Mouse (Mus musculus): ENCODE data around the gene Ndufv2. TPM values are rescaled to one million over a fixed set of nuclear protein-coding genes. Genes with fewer than 3 reads are reported as not detected.
"Not testable (repeated sequence)": the region's sequence is repeated elsewhere in the genome, so short reads cannot be mapped to it uniquely, and the experiment has no call there.

Ndufv2 gene
- polyA plus RNA-seq, 2 experiments: 115 to 315 TPM

DNA sequence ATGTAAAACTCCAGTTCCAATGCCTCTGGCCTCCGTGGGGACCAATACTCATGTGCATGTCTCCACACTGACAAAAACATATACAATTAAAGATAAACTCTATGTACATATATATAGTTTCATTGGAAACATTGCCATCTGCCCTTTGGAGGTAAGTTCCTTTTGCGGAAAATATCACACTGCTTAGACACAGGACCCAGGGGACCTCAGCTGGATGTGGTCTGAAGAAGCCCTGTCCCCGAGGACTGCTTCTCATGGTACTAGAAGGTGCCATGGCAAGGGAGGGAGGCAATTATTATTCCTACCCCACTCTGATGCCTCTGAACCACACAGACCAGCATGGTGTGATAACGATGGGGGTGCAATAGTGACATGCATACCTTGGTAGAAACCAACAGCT, 43.2 kb downstream of the Ndufv2 start:
- Histone ChIP-seq H3K4me2 (replicated peaks; ENCODE audit: low read depth, low read length, severe bottlenecking) (no peak overlapping the region), H3K4me3 (replicated peaks; ENCODE audit: low read length) (no peak overlapping the region), H3K27ac (replicated peaks; ENCODE audit: low read depth, low read length) (no peak overlapping the region), H3K9me3 (ENCODE audit: control insufficient read depth, low read length) (no peaks in the 10 kb centered on the region), H3K4me1 (ENCODE audit: control insufficient read depth, insufficient read depth, low read length) (peaks cover 7% of the 10 kb centered on the region; the same call in 1 of the 2 replicates), H3K9ac (ENCODE audit: low read depth, low read length, severe bottlenecking) (no peak overlapping the region), H3K27me3 (ENCODE audit: control insufficient read depth, insufficient read depth, low read length) (no peaks in the 10 kb centered on the region), H3K36me3 (ENCODE audit: control insufficient read depth, insufficient read depth, low read length) (0 out of 2 replicates have a peak, but pooled peaks cover 5% of the 10 kb centered on the region)
- WGBS: 92% methylated on average over 4 of the region's 4 CpGs
- no peak for DNase-seq (ENCODE audit: low spot score)
- ATAC-seq (ENCODE audit: low FRiP score, low read depth): no peak
- TF ChIP-seq POLR2A (IDR thresholded peaks at IDR 0.05; ENCODE audit: borderline replicate concordance, extremely low read depth, insufficient read depth, insufficient read length): no peak

- ATAC-seq (ENCODE audit: low FRiP score, low read depth) (no peak), DNase-seq (ENCODE audit: low spot score) (no peak)
- H3K27me3 ChIP-seq (ENCODE audit: control insufficient read depth, insufficient read depth, low read length): no peaks in the 10 kb centered on the region
- no peak overlapping the region for H3K4me3 ChIP-seq (replicated peaks; ENCODE audit: low read length)
- no peak overlapping the region for H3K9ac ChIP-seq (ENCODE audit: low read depth, low read length, severe bottlenecking)
- H3K4me2 ChIP-seq (replicated peaks; ENCODE audit: low read depth, low read length, severe bottlenecking): no peak overlapping the region
- no peak for TF ChIP-seq POLR2A (IDR thresholded peaks at IDR 0.05; ENCODE audit: borderline replicate concordance, extremely low read depth, insufficient read depth, insufficient read length)
- 87% methylated on average over 2 of the region's 2 CpGs for WGBS
- H3K27ac ChIP-seq (replicated peaks; ENCODE audit: low read depth, low read length): no peak overlapping the region
- no peaks in the 10 kb centered on the region for H3K9me3 ChIP-seq (ENCODE audit: control insufficient read depth, low read length)
- 0 out of 2 replicates have a peak, but pooled peaks cover 5% of the 10 kb centered on the region for H3K36me3 ChIP-seq (ENCODE audit: control insufficient read depth, insufficient read depth, low read length)
- H3K4me1 ChIP-seq (ENCODE audit: control insufficient read depth, insufficient read depth, low read length): peaks cover 7% of the 10 kb centered on the region; the same call in 1 of the 2 replicates
Observed at GRCm38 (mm10) chr17:66057145-66057544, 44.2 kb downstream of the Ndufv2 start.

DNA sequence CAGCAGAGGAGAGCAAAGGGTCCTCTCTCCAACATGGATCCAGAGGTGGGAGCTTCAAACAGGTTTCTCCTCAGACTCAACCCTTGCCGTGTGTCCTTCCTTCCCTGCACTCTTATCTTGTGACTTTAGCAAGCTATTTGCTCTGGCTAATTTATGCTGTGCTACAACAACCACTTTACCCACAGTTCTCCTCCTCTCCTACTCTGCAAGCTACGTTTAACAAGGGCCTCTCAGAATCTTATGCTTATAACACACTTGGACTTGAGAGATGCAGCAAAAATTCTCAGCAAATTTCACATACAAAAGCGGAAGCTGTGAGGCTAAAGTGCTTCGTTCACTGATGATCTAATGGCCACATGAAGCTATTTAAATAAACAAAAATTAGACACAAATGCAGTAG, 48.0 kb downstream of the Ndufv2 start:
- TF ChIP-seq POLR2A (IDR thresholded peaks at IDR 0.05; ENCODE audit: borderline replicate concordance, extremely low read depth, insufficient read depth, insufficient read length): no peak
- Histone ChIP-seq H3K4me2 (replicated peaks; ENCODE audit: low read depth, low read length, severe bottlenecking) (no peak overlapping the region), H3K4me1 (ENCODE audit: control insufficient read depth, insufficient read depth, low read length) (no peaks in the 10 kb centered on the region), H3K9ac (ENCODE audit: low read depth, low read length, severe bottlenecking) (no peak overlapping the region), H3K4me3 (replicated peaks; ENCODE audit: low read length) (no peak overlapping the region), H3K36me3 (ENCODE audit: control insufficient read depth, insufficient read depth, low read length) (peaks cover 10% of the 10 kb centered on the region), H3K9me3 (ENCODE audit: control insufficient read depth, low read length) (no peaks in the 10 kb centered on the region), H3K27ac (replicated peaks; ENCODE audit: low read depth, low read length) (no peak overlapping the region), H3K27me3 (ENCODE audit: control insufficient read depth, insufficient read depth, low read length) (no peaks in the 10 kb centered on the region)
- ATAC-seq (ENCODE audit: low FRiP score, low read depth) (no peak), DNase-seq (ENCODE audit: low spot score) (no peak)
- WGBS: 74% methylated on average over 4 of the region's 4 CpGs

DNA sequence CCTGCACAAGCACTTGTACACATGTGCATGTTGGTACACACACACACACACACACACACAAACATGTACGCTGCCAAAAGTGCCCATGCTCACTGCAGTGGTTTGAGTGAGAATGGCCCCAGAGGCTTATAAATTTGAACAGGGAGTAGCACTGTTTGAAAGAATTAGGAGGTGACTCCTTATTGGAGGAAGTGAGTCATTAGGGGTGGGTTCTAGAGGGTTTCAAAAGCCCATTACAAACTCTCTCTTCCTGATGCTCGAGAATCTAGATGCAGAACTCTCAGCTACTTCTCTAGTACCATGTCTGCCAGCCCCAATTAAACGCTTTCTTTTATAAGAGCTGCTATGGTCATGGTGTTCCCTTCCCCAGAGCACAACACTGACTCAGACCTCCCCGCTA, 52.6 kb downstream of the Ndufv2 start:
- no peak for DNase-seq (ENCODE audit: low spot score)
- no peaks in the 10 kb centered on the region for H3K9me3 ChIP-seq (ENCODE audit: control insufficient read depth, low read length)
- H3K4me2 ChIP-seq (replicated peaks; ENCODE audit: low read depth, low read length, severe bottlenecking): no peak overlapping the region
- no peak overlapping the region for H3K27ac ChIP-seq (replicated peaks; ENCODE audit: low read depth, low read length)
- H3K36me3 ChIP-seq (ENCODE audit: control insufficient read depth, insufficient read depth, low read length): peaks cover 12% of the 10 kb centered on the region
- H3K9ac ChIP-seq (ENCODE audit: low read depth, low read length, severe bottlenecking): no peak overlapping the region
- no peak overlapping the region for H3K4me3 ChIP-seq (replicated peaks; ENCODE audit: low read length)
- no peak for TF ChIP-seq POLR2A (IDR thresholded peaks at IDR 0.05; ENCODE audit: borderline replicate concordance, extremely low read depth, insufficient read depth, insufficient read length)
- no peak for ATAC-seq (ENCODE audit: low FRiP score, low read depth)
- no peaks in the 10 kb centered on the region for H3K27me3 ChIP-seq (ENCODE audit: control insufficient read depth, insufficient read depth, low read length)
- WGBS: 67% methylated on average over 4 of the region's 4 CpGs
- no peaks in the 10 kb centered on the region for H3K4me1 ChIP-seq (ENCODE audit: control insufficient read depth, insufficient read depth, low read length)

GRCm38 (mm10) chr17:66048199-66048598, 53.2 kb downstream of the Ndufv2 start:
- Histone ChIP-seq H3K36me3 (ENCODE audit: control insufficient read depth, insufficient read depth, low read length) (peaks cover 12% of the 10 kb centered on the region), H3K9me3 (ENCODE audit: control insufficient read depth, low read length) (no peaks in the 10 kb centered on the region), H3K9ac (ENCODE audit: low read depth, low read length, severe bottlenecking) (no peak overlapping the region), H3K4me2 (replicated peaks; ENCODE audit: low read depth, low read length, severe bottlenecking) (no peak overlapping the region), H3K27me3 (ENCODE audit: control insufficient read depth, insufficient read depth, low read length) (no peaks in the 10 kb centered on the region), H3K4me3 (replicated peaks; ENCODE audit: low read length) (no peak overlapping the region), H3K4me1 (ENCODE audit: control insufficient read depth, insufficient read depth, low read length) (no peaks in the 10 kb centered on the region), H3K27ac (replicated peaks; ENCODE audit: low read depth, low read length) (no peak overlapping the region)
- no peak for DNase-seq (ENCODE audit: low spot score)
- WGBS: 56% methylated on average over 5 of the region's 5 CpGs
- no peak for TF ChIP-seq POLR2A (IDR thresholded peaks at IDR 0.05; ENCODE audit: borderline replicate concordance, extremely low read depth, insufficient read depth, insufficient read length)
- ATAC-seq (ENCODE audit: low FRiP score, low read depth): no peak

DNA sequence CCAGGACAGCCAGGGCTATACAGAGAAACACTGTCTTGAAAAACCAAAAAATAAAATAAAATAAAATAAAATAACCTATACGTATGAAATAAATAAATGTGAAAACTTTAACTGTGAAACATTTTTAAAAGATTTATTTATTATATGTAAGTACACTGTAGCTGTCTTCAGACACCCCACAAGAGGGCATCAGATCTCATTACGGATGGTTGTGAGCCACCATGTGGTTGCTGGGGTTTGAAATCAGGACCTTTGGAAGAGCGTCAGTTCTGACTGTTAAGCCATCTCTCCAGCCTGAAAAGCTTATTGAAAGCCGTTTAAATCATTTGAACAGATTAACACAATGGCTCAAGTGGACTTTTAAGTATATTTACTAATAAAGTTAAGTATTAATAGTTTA, 57.7 kb downstream of the Ndufv2 start:
- 87% methylated on average over 4 of the region's 4 CpGs for WGBS
- not testable (repeated sequence) for H3K4me3 ChIP-seq (replicated peaks; ENCODE audit: low read length); H3K4me1 ChIP-seq (ENCODE audit: control insufficient read depth, insufficient read depth, low read length); H3K27ac ChIP-seq (replicated peaks; ENCODE audit: low read depth, low read length); H3K4me2 ChIP-seq (replicated peaks; ENCODE audit: low read depth, low read length, severe bottlenecking); H3K27me3 ChIP-seq (ENCODE audit: control insufficient read depth, insufficient read depth, low read length); H3K9me3 ChIP-seq (ENCODE audit: control insufficient read depth, low read length); DNase-seq (ENCODE audit: low spot score); ATAC-seq (ENCODE audit: low FRiP score, low read depth); H3K9ac ChIP-seq (ENCODE audit: low read depth, low read length, severe bottlenecking)
- H3K36me3 ChIP-seq (ENCODE audit: control insufficient read depth, insufficient read depth, low read length): peaks cover 12% of the 10 kb centered on the region
